Mouse (Mus musculus) B cell, adult (primary cell): ENCODE data around the gene Zkscan7. TPM values are rescaled to one million over a fixed set of nuclear protein-coding genes. Genes with fewer than 3 reads are reported as not detected.

ENCODE experiments used
- total RNA-seq: library from RNA; stranded (reverse); gene quantifications from 4 replicates; pipeline ENCODE4 v1.2.4, GENCODE M21; 2023; ENCODE audit not compliant: inconsistent age

Zkscan7 gene
- 2.6 to 4.5 TPM (median 4.0 TPM) in 4 replicates for total RNA-seq

DNA sequence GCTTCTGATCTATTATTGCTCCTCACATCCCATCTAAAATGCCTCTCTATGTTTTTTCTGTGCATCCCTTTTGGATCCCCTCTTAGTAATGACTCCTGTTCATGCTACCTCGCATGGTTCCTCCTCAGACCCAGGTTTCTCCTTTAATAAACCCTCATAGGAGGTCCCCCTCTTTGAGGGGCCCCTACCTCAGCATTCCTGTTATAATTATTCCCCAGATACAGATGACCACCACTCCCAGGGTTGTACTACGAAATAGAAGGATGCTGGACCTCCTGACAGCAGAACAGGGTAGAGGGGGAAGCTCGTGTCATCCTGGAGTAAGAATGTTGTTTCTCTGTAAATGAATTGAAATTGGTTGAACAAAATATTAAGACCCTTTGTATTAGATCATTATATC, at the start of gene Zkscan7:
Gene Zkscan7 (plus strand): TSS at position 301 of the 400 bp plus-strand sequence.

DNA sequence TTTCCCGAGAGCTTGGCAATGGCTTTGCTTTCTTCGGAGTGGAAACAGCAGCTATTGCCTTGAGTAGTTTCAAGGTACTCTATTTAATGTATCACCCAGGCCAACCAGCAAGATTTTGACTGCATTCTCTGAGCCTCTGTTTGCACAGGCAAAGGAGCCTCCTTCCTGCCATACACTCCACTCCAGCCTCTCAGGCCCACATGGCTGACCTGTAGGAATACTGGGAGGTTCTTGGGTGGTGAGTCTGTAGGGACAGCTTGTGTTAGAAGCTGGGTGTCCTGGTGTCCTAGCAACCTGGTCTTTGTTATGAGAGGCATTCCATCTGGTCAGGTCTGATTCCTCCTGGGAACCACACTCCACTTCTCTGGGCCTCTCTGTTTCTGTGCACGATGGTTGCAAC, 41.7 kb upstream of the Zkscan7 start, which contains the start of gene Gm35549:
Gene Gm35549 (minus strand): TSS at position 276 of the 400 bp plus-strand sequence.

DNA sequence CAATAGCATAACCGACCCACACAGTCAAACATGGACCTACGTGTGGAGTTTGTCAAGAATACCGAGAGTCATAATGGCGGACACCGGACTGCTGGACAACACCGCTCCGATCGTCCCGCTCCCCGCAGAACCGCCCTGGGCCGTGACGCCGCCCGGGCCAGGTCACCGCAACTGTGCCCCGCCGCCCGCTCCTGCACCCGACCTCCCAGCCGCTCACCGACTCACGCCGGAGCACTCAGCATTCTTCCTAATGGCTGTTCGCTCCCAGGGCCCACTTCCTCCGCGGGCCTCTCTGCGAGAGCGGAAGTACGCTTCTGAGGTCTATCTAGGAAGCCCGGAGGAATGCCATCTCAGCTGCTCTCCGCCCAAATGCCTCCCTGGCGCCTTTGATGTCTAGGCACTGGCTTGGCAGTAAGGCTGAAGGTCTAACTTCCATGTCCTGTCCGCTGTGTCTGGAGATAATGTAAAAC, 19.8 kb upstream of the Zkscan7 start, which contains the start of gene Zfp445:
Gene Zfp445 (minus strand): TSS at position 310 of the 470 bp plus-strand sequence.

DNA sequence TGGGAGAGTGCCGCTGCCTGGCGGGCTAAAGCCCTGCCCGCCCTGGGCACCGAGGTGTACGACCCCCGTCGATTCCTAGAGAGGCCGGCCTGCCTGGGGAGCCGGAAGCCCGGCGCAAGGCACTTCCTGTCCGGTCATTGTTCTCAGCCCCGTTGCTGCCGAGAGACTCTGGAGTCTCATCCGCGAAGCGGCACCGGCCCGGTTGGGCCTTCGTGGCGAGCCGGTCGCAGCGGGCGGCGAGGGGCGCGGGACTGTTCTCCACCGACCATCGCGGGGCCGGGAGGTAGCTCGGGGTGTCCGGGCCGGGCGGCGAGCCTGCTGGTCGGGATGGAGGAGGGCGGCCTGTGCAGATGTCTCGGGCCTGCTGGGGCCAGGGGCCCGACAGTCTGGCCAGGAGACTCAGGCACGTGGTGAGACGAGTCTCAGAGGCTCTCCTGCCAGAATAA, 37.5 kb downstream of the Zkscan7 start, which contains the start of gene Zfp105:
Gene Zfp105 (plus strand): TSS at position 137 of the 446 bp plus-strand sequence.

Other genes with a start within 250 kb of the Zkscan7 start
- gene Topaz1, start 138.3 kb upstream of the Zkscan7 start, total RNA-seq: not detected in 4 replicates
- 14.4 to 19.7 TPM (median 16.9 TPM) in 4 replicates for gene Tcaim, start 80.1 kb upstream of the Zkscan7 start, total RNA-seq
- gene Gm35549, start 41.6 kb upstream of the Zkscan7 start, total RNA-seq: not detected in 4 replicates
- 120 to 148 TPM (median 132 TPM) in 4 replicates for gene Zfp445, start 19.7 kb upstream of the Zkscan7 start, total RNA-seq
- 0.42 TPM in 1 of 4 replicates, not detected in the others for gene Zfp105, start 37.4 kb downstream of the Zkscan7 start, total RNA-seq
- 40.3 to 49.8 TPM (median 45.0 TPM) in 4 replicates for gene 1110059G10Rik, start 65.3 kb downstream of the Zkscan7 start, total RNA-seq
- gene Kif15, start 65.4 kb downstream of the Zkscan7 start, total RNA-seq: 3.4 to 7.5 TPM (median 5.4 TPM) in 4 replicates
- 13.5 to 18.0 TPM (median 17.4 TPM) in 4 replicates for gene Tmem42, start 135.6 kb downstream of the Zkscan7 start, total RNA-seq
- 0.54 TPM in 1 of 4 replicates, not detected in the others for gene Tgm4, start 149.0 kb downstream of the Zkscan7 start, total RNA-seq
- 38.7 to 46.7 TPM (median 43.4 TPM) in 4 replicates for gene Zdhhc3, start 227.5 kb downstream of the Zkscan7 start, total RNA-seq
- gene Exosc7, start 227.5 kb downstream of the Zkscan7 start, total RNA-seq: 34.0 to 45.3 TPM (median 37.9 TPM) in 4 replicates